Mouse (Mus musculus): ENCODE measurements around the gene Casc1. TPM values are rescaled to one million over a fixed set of nuclear protein-coding genes. Genes with fewer than 3 reads are reported as not detected.
A peak's percentile ranks its signal among the peaks of the same experiment; 100 is the strongest.

Gene Casc1
- 1 to 10 TPM; 1.1 to 1.4 TPM for total RNA-seq (2021)

GRCm38 (mm10) chr6:145210816-145211338 is at the start of gene Casc1, which contains the start of gene Etfrf1:
TSS of gene Casc1 (minus strand) at chr6:145211005.
TSS of gene Etfrf1 (plus strand) at chr6:145211134.
- intact Hi-C loops (cut with DNase I) = loop anchor here (1.0 kb wide), 1 partner anchor 131 kb away; no protein-coding TSS in a partner anchor
- peak; percentile 95 to 98 for DNase-seq

- intact Hi-C loops (cut with DNase I) = no loop called here
- no peak for DNase-seq
These were observed 45.9 kb upstream of the Casc1 start for GRCm38 (mm10) chr6:145256701-145257073.

GRCm38 (mm10) chr6:145255952-145256700 is 45.3 kb upstream of the Casc1 start:
- DNase-seq = peak; percentile 16 to 30
- intact Hi-C loops (cut with DNase I) = no loop called here

- intact Hi-C loops (cut with DNase I) = loop anchor here (2.0 kb wide), 1 partner anchor 90 kb away; no protein-coding TSS in a partner anchor
- DNase-seq = no peak
These were observed 40.0 kb upstream of the Casc1 start for GRCm38 (mm10) chr6:145250820-145251219.

- peak; percentile 93 to 94 for DNase-seq
- intact Hi-C loops (cut with DNase I) = loop anchor here (2.0 kb wide), 1 partner anchor 91 kb away; no protein-coding TSS in a partner anchor
These were observed 39.5 kb upstream of the Casc1 start, which contains the start of gene Kras for GRCm38 (mm10) chr6:145250185-145250791. TSS of gene Kras (minus strand) at chr6:145250239.

GRCm38 (mm10) chr6:145249291-145250184 is 38.7 kb upstream of the Casc1 start:
- intact Hi-C loops (cut with DNase I) = loop anchor here (2.0 to 10.0 kb wide), 3 partner anchors 91 to 545 kb away; no protein-coding TSS in a partner anchor
- peak; percentile 64 to 75 for DNase-seq

GRCm38 (mm10) chr6:145247886-145248285 is 37.1 kb upstream of the Casc1 start:
- intact Hi-C loops (cut with DNase I) = loop anchor here (1.0 to 10.0 kb wide), 3 partner anchors 35 to 547 kb away; no protein-coding TSS in a partner anchor
- DNase-seq = no peak

- intact Hi-C loops (cut with DNase I) = loop anchor here (1.0 to 10.0 kb wide), 3 partner anchors 34 to 548 kb away; no protein-coding TSS in a partner anchor
- DNase-seq = no peak
These were observed 36.0 kb upstream of the Casc1 start for GRCm38 (mm10) chr6:145246841-145247240.

GRCm38 (mm10) chr6:145242521-145242920 is 31.7 kb upstream of the Casc1 start:
- intact Hi-C loops (cut with DNase I) = loop anchor here (1.0 to 10.0 kb wide), 2 partner anchors 99 to 552 kb away; no protein-coding TSS in a partner anchor
- no peak for DNase-seq

GRCm38 (mm10) chr6:145240285-145240684 is 29.5 kb upstream of the Casc1 start:
- DNase-seq = no peak
- intact Hi-C loops (cut with DNase I) = loop anchor here (10.0 kb wide), 1 partner anchor 555 kb away; no protein-coding TSS in a partner anchor

- intact Hi-C loops (cut with DNase I) = no loop called here
- DNase-seq = no peak
These were observed 26.3 kb upstream of the Casc1 start for GRCm38 (mm10) chr6:145237148-145237547.

- DNase-seq = no peak
- intact Hi-C loops (cut with DNase I) = no loop called here
These were observed 24.6 kb upstream of the Casc1 start for GRCm38 (mm10) chr6:145235367-145235766.

- intact Hi-C loops (cut with DNase I) = no loop called here
These were observed 23.6 kb upstream of the Casc1 start for GRCm38 (mm10) chr6:145234391-145234790.

GRCm38 (mm10) chr6:145226296-145226695 is 15.5 kb upstream of the Casc1 start:
- intact Hi-C loops (cut with DNase I) = no loop called here
- no peak for DNase-seq

More at GRCm38 (mm10) chr6:145234391-145234790, 23.6 kb upstream of the Casc1 start:
- no peak for DNase-seq

- DNase-seq = no peak
- intact Hi-C loops (cut with DNase I) = no loop called here
These were observed 13.4 kb upstream of the Casc1 start for GRCm38 (mm10) chr6:145224246-145224645.

GRCm38 (mm10) chr6:145215826-145216225 is 5.0 kb upstream of the Casc1 start:
- intact Hi-C loops (cut with DNase I) = no loop called here
- DNase-seq = no peak

GRCm38 (mm10) chr6:145213916-145214315 is 3.1 kb upstream of the Casc1 start:
- intact Hi-C loops (cut with DNase I) = loop anchor here (1.0 kb wide), 1 partner anchor 33 kb away; no protein-coding TSS in a partner anchor

GRCm38 (mm10) chr6:145211376-145212305 is 836 bp upstream of the Casc1 start:
- DNase-seq = no peak
- intact Hi-C loops (cut with DNase I) = loop anchor here (1.0 kb wide), 1 partner anchor 131 kb away; no protein-coding TSS in a partner anchor

More at GRCm38 (mm10) chr6:145213916-145214315, 3.1 kb upstream of the Casc1 start:
- no peak for DNase-seq

All from heart, postnatal 36 days (tissue).